Mouse (Mus musculus) yolk sac, embryonic 10.5 days (tissue): ENCODE measurements around the gene Best3.

Source experiments
- DNase-seq: peaks from one replicate; pipeline ENCODE4 v3.0.0-alpha.2; 2017; ENCODE audit warnings: low spot score

Best3 gene

GRCm38 (mm10) chr10:116986264-116987082, at the start of gene Best3:
Best3 (plus strand) TSS chr10:116986314.
- DNase-seq = no peak

GRCm38 (mm10) chr10:116943025-116943424, 43.1 kb upstream of the Best3 start:
- DNase-seq = no peak

- DNase-seq = no peak
Measured at GRCm38 (mm10) chr10:116944144-116944543, 42.0 kb upstream of the Best3 start.

GRCm38 (mm10) chr10:116944940-116945339, 41.2 kb upstream of the Best3 start:
- DNase-seq = no peak

GRCm38 (mm10) chr10:116948414-116948813, 37.7 kb upstream of the Best3 start:
- no peak for DNase-seq

- peak; percentile 51 for DNase-seq
Measured at GRCm38 (mm10) chr10:116949111-116950008, 36.8 kb upstream of the Best3 start.

DNA sequence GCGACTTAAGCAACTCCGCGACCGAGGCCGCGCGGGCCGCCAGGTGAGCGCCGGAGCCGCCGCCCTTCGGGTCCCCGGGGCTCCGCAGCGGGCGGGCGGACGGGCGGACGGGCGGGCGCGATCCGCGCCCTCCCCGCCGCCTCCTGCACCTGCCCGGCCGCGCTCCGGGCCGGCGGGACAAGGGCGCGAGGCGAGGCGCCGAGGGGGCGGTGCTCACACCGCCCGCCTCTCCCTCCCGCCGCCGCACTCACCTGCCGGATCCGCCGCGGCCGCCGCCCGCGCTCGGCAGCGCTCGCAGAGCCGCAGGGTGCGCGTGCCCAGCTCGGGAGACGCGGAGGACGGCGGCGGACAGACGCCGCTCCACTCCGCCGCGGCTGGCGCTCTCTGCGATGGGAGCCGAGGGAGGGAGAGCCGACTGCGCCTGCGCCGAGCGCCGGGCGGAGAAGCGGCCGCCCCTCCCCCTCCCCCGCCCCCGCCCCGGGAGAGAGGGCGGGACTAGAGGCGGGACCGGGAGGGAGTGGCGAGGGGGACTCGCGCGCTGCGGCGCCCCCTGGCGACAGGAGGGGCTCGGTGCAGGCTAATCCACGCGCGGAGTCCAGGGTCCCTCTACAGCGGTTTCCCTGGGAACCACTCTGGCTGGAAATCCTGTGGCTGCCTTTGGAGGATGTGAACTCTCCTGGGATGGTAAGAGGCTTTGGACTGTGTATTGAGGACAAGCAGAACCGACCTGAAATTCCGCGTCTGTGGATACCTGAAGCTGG, 35.9 kb upstream of the Best3 start, which contains the start of gene Rab3ip:
TSS of gene Rab3ip (minus strand) at position 761 of the 761 bp plus-strand sequence.
- peak; percentile 91 for DNase-seq

DNA sequence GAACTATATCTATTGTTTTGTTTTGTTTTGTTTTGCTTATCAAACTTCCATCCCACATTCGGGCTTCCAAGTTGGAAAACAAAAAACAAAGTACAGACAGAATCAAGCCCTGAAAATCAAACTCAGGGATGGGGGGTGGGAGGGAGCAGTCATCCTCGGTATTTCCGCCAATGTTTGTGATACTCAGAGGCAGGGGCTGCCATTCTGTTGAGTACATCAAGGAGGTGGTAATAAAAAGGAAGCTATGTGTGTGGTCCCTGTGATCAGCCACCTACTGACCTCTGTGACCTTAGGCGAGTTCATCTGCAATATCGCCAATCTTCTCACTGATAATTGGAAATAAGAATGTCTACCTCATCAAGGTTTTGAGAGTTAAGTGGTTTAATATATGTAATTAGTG, 35.2 kb upstream of the Best3 start:
- peak; percentile 13 for DNase-seq

GRCm38 (mm10) chr10:116955191-116955590, 30.9 kb upstream of the Best3 start:
- no peak for DNase-seq

DNA sequence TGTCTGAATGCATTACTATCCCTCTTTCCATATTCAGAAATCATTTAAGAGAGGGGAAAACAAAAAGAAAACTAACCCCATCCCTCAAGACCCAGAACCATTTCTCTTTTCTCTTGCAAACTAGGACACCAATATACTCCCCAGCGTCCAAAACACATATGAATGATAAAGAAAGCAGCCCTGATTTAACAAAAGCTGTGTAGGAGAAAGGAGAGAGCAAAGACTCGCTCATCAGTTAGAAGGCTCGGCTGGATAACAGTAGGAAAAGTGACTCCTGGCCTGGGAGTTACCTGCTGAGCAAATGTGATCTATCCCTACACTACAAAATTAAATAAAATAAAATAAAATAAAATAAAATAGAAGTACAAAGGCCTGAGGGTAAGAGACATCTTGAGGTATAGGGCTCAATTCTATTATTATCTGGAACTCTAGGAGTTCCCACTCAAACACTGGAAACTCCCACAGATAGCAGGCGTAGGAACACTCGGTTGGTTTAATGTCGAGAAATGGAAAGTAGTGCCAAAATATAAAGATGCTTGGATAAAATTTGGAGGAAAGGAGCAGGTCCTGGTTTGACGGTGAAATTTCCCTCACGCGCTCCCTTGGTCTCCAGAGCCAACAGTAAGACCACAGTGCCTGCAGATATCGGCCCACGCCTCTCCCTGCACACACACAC, 29.5 kb upstream of the Best3 start:
- no peak for DNase-seq

DNA sequence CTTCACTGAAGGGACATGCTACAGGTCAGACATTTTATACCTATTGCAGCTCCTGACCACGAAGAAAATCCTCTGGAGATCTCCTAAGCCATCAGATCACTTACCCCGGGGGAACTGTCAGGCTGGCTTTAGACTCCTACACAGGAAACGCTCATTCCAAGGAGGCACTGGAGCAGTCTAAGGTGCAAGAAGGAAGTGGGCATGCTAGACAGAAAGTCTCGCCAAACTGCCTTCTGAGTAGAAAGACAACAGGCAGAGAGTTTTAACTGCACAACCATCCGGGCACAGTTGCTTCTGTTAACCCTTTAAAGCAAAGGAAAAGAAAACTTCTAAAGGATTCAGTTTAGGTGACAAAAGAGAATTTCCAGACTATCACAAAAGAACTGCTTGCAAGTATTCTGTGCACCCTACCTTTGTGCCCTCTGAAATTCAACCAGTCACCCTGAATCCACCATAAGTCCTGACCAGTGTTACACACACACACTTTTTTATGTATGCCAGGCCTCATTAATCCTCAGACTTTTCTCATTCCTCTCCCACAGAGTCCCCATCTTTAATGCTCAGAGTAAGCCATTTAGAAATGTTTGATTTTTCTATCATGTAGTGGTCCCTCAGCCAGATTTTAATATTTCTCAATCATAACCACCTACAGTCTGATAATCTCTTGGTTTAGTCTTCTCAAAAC, 28.1 kb upstream of the Best3 start:
- DNase-seq = no peak

- DNase-seq = no peak
Measured at GRCm38 (mm10) chr10:116962152-116962551, 24.0 kb upstream of the Best3 start.

- no peak for DNase-seq
Measured at GRCm38 (mm10) chr10:116962803-116963202, 23.3 kb upstream of the Best3 start.

- DNase-seq = no peak
Measured at GRCm38 (mm10) chr10:116964084-116964483, 22.0 kb upstream of the Best3 start.

DNA sequence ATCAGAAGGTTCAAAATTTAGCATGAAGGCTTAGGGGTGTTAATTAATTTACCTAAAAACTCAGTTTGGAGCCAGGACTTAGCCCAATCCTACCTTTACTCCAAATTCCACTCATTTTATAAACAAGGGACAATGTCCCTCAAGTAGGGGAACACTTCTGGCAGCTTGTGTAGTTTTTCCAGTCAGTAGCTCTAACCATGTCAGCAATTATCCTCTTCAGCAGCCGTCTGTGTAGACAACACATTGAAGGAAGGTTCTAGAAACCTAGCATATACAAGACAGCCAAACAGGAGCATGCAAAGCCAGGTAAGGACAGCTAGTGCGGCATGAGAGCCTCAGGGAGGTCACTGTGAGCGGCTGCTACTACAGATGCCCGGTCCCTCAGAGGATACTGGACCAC, 21.5 kb upstream of the Best3 start:
- no peak for DNase-seq

DNA sequence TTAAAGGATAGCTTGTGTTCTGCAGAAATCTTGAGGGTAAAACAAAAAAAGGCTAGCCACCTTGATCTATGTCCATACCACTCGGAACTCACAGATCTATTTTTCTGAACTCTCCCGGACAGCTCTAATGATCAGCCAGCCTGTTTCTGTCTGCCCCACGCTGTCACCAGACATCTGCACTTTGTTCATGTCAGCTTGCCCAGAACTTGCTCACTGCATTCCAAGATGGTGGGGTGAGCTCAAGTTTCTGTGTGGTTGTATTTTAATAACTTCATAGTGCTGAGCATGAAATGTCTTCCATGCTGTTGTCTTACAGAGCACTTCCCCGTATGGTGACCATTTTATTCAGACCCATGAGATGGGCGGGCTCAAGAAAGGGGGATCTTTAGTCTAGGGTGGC, 20.8 kb upstream of the Best3 start:
- DNase-seq = no peak

- DNase-seq = no peak
Measured at GRCm38 (mm10) chr10:116966065-116966464, 20.0 kb upstream of the Best3 start.

DNA sequence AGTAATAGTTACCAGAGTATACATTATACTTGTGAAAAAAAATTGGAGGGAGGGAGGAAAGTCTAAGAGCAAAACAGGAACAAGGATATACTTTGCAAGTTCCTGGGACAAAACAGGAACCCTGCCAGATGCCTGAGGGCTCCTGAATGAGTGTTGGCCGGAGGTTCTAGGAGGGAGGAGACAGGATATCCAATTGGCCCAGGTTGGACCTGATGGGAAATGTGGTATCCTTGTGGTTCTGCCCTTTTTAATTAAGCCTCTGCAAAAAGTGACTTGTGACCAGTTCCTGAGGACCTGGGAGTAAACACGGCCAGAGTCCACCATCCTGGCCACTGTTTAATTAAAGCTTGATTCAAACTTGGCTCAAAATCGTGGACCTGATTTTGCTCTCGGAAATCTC, 17.4 kb upstream of the Best3 start:
- DNase-seq = no peak

DNA sequence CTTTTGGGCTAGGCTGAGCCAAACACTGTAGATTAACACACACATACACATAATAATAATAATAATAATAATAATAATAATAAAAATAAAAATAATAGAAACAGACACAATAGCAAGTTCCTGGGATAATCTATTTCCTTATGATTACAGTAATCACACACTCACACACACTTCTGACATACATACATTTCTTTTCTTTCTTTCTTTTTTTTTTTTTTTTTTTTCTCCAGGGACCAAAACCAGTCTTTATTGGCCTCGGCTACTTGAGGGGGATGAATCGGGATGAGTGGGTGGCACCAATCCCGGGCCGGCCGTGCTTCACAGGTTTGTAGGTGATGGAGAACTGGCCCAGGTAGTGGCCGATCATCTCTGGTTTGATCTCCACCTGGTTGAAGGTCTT, 13.6 kb upstream of the Best3 start, which contains the start of gene Gm10271:
TSS of gene Gm10271 (minus strand) at position 101 of the 400 bp plus-strand sequence.
- DNase-seq = no peak

- no peak for DNase-seq
Measured at GRCm38 (mm10) chr10:116977455-116977854, 8.7 kb upstream of the Best3 start.

DNA sequence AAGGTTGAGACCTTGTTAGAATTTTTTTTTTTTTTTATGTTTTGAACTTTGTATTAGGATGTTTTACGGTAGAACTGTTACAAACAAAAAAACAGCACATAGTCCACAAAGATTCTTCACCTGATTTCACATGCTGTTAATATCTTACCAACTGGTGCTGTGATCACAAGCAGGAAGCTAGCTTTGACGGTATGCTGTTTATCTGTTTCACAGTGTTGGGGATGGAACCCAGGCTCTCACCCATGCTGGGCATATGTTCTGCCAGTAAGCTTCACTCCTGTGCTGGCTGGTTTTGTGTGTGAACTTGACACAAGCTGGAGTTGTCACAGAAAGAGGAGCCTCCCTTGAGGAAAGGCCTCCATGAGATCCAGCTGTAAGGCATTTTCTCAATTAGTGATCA, 8.3 kb upstream of the Best3 start:
- no peak for DNase-seq
